Mouse (Mus musculus) layer of hippocampus, postnatal 25 days (tissue): ENCODE data around the gene Gm21970. TPM values are rescaled to one million over a fixed set of nuclear protein-coding genes. Genes with fewer than 3 reads are reported as not detected.
A peak's percentile ranks its signal among the peaks of the same experiment; 100 is the strongest.
"Not testable (repeated sequence)": the region's sequence is repeated elsewhere in the genome, so short reads cannot be mapped to it uniquely, and the experiment has no call there.

Source experiments
- DNase-seq, 2 experiments: peaks; one replicate each; pipeline ENCODE4 v3.0.0; 2022; ENCODE audit warnings: mixed read lengths in 2 of 2, low spot score in 1 of 2; ENCODE audit errors: extremely low spot score in 1 of 2
- total RNA-seq, 2 experiments: library from RNA; stranded (reverse); gene quantifications; 2 replicates each; pipeline ENCODE4 v1.2.3; 2021

The Gm21970 gene
- total RNA-seq, 2 experiments from 2014 or later = not detected

DNA sequence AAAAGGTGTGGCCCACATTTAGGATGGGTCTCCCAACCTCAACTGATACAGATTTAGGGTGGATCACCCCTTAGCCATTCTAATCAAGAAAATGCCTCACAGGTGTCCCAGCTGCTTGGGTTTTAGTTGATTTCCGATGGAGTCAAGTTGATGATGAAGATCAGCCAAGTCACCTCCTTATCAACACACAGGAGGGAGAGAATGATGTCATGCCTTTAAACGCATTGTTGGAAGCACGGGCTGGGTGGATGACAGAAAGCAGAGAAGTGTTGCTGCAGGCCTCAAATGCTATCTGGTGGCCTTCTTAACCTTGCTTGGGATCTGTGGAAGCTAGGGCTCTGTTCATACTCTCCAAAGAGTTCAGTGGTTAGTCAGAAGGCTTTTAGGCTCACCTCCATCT, 42.6 kb downstream of the Gm21970 start:
- DNase-seq = no peak

- no peak for DNase-seq
Observed at GRCm38 (mm10) chr16:91438081-91438480, 46.6 kb downstream of the Gm21970 start.

DNA sequence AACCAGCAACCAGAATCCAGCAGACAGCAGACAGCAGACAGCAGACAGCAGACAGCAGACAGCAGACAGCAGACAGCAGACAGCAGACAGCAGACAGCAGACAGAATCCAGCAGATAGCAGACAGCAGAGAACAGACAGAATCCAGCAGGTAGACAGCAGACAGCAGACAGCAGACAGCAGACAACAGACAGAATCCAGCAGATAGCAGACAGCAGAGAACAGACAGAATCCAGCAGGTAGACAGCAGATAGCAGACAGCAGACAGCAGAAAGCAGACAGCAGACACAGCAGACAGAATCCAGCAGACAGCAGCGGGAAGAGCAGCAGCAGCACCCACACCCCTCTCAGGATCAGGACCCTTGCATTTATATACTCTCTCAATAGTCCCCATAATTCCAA, 47.1 kb downstream of the Gm21970 start:
- DNase-seq = not testable (repeated sequence)

GRCm38 (mm10) chr16:91441366-91441765, 49.8 kb downstream of the Gm21970 start:
- peak in 1 of 2 experiments; percentile 15 for DNase-seq

DNA sequence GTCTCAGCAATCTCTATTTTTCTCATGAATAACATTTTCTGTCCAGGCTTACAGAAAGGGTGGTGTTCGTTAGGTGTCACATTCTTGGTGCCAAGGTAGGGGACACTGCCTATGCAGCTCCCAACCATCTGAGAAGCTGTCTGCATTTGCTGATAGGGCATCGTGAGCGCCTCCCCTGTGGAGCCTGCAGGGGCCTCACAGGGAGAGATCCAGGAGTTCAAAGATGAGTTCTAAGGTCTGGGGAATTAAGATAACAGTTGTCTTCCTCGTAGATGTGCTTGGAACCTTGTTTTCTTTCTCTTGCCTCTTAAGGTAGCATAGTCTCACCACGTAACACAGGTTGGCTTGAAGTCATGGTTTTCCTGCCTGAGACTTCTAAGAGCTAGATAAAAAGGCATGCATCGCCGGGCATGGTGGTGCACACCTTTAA, 50.3 kb downstream of the Gm21970 start:
- DNase-seq = no peak

- DNase-seq = no peak
Observed at GRCm38 (mm10) chr16:91442446-91442845, 50.9 kb downstream of the Gm21970 start.

DNA sequence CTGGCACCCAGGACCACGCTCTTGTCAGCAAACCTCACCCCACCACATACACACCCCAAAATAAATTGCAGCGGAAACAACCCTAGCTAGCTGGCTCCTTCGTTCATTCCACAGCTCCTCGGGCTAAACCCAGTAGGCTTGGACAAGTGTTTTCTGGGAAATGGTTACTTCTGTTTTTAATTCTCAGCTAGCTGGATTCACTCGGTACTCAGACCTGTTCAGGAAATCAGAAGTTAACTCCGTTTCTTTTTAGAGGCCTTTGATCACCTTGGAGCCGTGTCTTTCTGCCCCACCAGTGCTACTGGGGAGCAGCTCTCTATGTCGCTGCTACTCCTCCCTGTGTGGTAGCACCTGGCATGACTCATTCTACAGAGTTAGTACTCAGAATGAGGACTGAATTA, 51.7 kb downstream of the Gm21970 start:
- no peak for DNase-seq

- DNase-seq = no peak
Observed at GRCm38 (mm10) chr16:91444847-91445246, 53.3 kb downstream of the Gm21970 start.

GRCm38 (mm10) chr16:91445566-91445965, 54.0 kb downstream of the Gm21970 start:
- no peak for DNase-seq

GRCm38 (mm10) chr16:91446778-91447511, 55.4 kb downstream of the Gm21970 start:
- DNase-seq = no peak

GRCm38 (mm10) chr16:91447512-91447900, 56.0 kb downstream of the Gm21970 start:
- no peak for DNase-seq

GRCm38 (mm10) chr16:91448088-91448487, 56.6 kb downstream of the Gm21970 start:
- no peak for DNase-seq

DNA sequence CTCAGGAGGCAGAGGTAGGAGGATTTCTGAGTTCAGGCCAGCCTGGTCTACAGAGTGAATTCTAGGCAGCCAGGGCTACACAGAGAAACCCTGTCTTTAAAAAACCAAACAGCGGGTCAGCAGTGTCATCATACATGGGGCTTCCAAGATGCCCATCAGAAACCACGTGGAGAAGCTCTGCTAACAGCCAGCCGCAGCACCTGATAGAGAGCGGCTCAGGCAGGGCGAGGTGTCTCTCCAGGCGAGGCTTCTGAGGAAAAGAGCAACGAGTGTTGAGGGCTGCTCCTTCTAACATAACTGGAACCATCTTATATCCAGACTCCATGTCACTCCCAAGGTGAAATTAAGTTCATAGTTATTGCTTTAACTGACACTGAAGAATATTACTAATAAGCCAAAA, 57.4 kb downstream of the Gm21970 start:
- DNase-seq = no peak

GRCm38 (mm10) chr16:91450137-91451064, 58.9 kb downstream of the Gm21970 start:
- no peak for DNase-seq

DNA sequence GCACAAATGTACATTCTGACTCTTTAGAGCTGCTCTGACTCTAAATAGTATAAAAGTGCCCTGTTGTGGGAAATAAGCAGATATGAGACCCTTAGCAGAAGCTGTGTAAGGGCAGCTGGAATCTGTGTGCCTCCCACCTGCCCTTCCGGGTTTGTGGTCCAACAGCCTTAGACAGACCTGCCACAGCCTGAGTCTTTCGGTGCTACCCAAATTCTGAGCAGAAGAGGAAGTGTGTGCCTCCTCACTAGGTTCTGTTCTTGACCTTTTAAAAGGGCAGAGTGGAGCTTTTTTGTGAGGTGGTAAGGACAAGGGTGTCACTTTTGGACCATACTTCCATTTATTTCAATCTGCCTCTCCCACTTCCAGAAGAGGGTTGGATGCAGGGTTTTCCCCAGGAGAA, 60.4 kb downstream of the Gm21970 start:
- no peak for DNase-seq

DNA sequence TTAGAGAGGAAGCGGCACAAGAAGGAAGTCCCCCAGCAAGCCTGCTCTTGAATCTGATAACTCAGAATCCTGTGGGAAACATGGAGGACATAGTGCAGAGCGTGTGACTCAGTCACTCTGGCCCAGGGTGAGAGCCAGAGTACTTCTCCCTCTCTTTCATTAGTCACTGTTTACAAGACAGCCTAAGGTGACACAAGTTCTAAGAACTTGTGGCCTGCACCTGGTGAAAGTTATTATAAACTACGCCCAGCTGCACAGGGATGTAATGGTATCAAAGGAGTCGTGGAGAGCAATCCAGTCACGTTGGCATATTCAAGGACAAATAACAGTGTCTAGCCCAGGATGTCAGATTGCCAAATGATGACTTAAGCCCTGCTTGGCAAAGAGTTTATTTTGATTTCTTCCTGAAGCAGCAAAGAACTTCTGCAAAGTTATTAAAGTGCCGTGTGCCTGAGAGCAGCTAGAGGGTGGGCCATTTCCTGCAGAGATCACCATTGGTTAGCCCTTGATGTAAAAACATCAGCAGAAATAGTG, 60.9 kb downstream of the Gm21970 start:
- no peak for DNase-seq

GRCm38 (mm10) chr16:91455868-91456267, 64.3 kb downstream of the Gm21970 start:
- no peak for DNase-seq

DNA sequence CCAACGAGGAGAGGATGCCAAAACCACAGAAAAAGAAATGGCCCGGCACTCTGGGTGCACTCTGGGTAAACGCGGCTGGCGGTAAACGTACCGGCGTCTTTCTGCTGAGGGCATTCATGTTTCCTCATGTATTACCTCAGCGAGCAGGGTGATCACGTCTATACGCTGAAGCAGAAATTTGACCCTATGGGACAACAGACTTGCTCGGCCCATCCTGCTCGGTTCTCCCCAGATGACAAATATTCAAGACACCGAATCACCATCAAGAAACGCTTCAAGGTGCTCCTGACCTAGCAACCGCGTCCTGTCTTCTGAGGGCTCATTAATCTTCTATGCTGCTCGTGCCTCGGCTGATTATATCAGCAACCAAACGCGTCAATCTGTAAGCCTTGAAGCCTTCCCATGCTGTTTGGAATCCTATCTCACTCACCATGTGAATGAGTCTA, 66.8 kb downstream of the Gm21970 start:
- no peak for DNase-seq

- no peak for DNase-seq
Observed at GRCm38 (mm10) chr16:91458976-91459375, 67.5 kb downstream of the Gm21970 start.

- DNase-seq = no peak
Observed at GRCm38 (mm10) chr16:91459396-91459795, 67.9 kb downstream of the Gm21970 start.

DNA sequence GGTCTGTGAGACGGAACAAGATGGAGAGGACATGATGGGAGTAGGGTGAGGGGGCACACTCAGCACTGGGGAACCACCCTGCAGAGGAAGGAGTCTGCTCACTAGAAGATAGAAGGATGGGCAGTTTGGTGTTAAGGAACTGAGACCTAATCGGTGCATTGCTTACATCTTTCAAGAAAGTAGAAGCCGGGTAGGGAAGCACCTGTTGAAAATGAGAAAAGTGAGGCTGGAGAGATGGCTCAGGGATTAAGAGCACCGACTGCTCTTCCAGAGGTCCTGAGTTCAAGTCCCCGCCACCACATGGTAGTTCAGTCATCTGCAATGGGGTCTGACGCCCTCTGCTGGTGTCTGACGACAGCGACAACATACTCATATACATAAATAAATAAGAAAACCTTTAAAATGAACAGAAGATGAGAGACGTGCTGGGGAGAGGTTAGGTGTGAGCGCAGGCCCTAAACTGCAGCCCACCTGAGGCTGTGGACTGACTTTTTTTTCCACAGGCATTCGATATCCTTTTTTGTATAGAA, 68.4 kb downstream of the Gm21970 start:
- no peak for DNase-seq
